Mouse (Mus musculus) small intestine, adult 2 months (tissue): ENCODE measurements around the gene Bok. TPM values are rescaled to one million over a fixed set of nuclear protein-coding genes. Genes with fewer than 3 reads are reported as not detected.
A peak's percentile ranks its signal among the peaks of the same experiment; 100 is the strongest.

Experiments used
- H3K27ac ChIP-seq: fragments of 200-500 bp; 2 replicates; pipeline ENCODE4 v1.5.1; 2012; ENCODE audit warnings: low read depth, low read length, control low read depth, inconsistent platforms; ENCODE audit not compliant: insufficient read depth
- H3K27me3 ChIP-seq: fragments of 200-500 bp; 2 replicates; pipeline ENCODE4 v1.6.1; 2012; ENCODE audit warnings: mild to moderate bottlenecking, moderate library complexity, low read length, inconsistent platforms; ENCODE audit not compliant: control insufficient read depth, insufficient read depth
- H3K36me3 ChIP-seq: fragments of 200-500 bp; 2 replicates; pipeline ENCODE4 v1.6.1; 2012; ENCODE audit warnings: mild to moderate bottlenecking, low read length, control low read depth, inconsistent platforms; ENCODE audit not compliant: control insufficient read depth, insufficient read depth
- H3K4me1 ChIP-seq: fragments of 200-500 bp; 2 replicates; pipeline ENCODE4 v1.6.1; 2012; ENCODE audit warnings: low read length, inconsistent platforms, mixed read lengths; ENCODE audit not compliant: control insufficient read depth, insufficient read depth, insufficient read length
- H3K4me3 ChIP-seq: fragments of 200-500 bp; 2 replicates; pipeline ENCODE4 v1.5.1; 2012; ENCODE audit warnings: low read depth, mild to moderate bottlenecking, control low read depth, inconsistent platforms, low read length, moderate library complexity
- CTCF ChIP-seq: fragments of 200-500 bp; IDR thresholded peaks from 2 replicates; pipeline ENCODE4 v1.5.1; 2012; ENCODE audit warnings: low read depth, mild to moderate bottlenecking, control low read depth, inconsistent platforms, low read length, moderate library complexity, mixed read lengths; ENCODE audit not compliant: insufficient replicate concordance, insufficient read length; ENCODE audit errors: extremely low read depth
- POLR2A ChIP-seq: fragments of 200-500 bp; IDR thresholded peaks from 2 replicates; pipeline ENCODE4 v1.6.1; 2012; ENCODE audit warnings: low read depth, mild to moderate bottlenecking, control low read depth, inconsistent platforms, low read length, moderate library complexity
- WGBS: fragments of 180-500 bp; shearing (Covaris S2); methylation state at CpG from one replicate; pipeline ENCODE4 v1.1.7; 2018; 5-methylcytosine and 5-hydroxymethylcytosine counted together
- polyA plus RNA-seq: library from polyadenylated mRNA; depleted of rRNA; stranded (reverse); fragments of >200 nt; gene quantifications from 2 replicates; pipeline ENCODE4 v1.2.3, GENCODE M21; 2012; rRNA removed

The Bok gene
- 57.1 and 106 TPM in 2 replicates for polyA plus RNA-seq

DNA sequence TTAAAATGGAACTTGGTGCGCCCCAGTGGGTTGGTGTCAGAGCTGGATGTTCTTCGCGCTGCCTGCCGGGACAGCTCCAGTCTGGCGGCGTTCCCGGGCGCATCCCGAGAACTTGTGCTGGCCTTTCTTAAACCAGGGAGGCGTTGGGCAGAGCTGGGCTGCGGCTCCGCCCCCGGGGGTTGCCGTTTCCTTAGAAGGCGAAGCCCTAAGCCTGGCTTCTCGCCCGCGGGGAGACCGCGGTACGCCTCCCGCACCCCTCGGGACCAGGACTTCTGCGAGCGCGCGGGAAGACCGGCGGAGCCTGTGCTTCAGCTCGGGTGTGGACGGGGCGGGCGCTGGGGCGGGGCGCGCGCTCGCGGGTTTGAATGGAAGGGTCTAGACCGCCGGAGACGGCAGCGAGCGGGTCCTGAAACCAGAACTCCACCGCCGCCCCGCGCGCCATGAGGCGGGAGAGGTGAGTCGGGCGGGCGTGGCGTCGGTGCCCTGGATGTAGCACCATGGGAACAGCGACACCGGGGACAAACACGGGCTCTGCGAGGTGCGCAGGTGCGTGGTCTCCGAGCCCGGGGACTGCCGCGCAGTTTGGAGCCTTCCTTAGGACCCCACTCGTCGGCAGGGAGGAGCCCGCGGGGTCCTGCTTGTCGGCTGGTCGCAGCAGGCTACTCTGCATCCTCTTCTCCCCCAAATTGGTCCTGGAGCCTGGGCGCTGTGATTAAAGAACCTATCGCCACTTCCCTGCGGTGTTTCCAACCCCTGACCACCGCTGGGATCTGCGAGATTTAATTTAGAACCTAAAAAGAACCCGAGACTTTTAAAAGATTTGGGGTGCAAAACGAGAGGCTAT is at the start of gene Bok:
Gene Bok (plus strand): TSS at position 260 of the 844 bp plus-strand sequence.
- Histone ChIP-seq H3K36me3 (no peaks in the 10 kb centered on the region), H3K27me3 (no peaks in the 10 kb centered on the region), H3K4me1 (peaks cover 21% of the 10 kb centered on the region), H3K4me3 (peak within 1 kb of the TSS; percentile 63), H3K27ac (peak within 1 kb of the TSS; percentile 37; the same call in 1 of the 2 replicates)
- WGBS: under 1% methylated on average over 78 of the region's 78 CpGs
- TF ChIP-seq CTCF: no peak
- 0 out of 2 replicates have a peak, but pooled peaks have one; percentile 30 for TF ChIP-seq POLR2A

DNA sequence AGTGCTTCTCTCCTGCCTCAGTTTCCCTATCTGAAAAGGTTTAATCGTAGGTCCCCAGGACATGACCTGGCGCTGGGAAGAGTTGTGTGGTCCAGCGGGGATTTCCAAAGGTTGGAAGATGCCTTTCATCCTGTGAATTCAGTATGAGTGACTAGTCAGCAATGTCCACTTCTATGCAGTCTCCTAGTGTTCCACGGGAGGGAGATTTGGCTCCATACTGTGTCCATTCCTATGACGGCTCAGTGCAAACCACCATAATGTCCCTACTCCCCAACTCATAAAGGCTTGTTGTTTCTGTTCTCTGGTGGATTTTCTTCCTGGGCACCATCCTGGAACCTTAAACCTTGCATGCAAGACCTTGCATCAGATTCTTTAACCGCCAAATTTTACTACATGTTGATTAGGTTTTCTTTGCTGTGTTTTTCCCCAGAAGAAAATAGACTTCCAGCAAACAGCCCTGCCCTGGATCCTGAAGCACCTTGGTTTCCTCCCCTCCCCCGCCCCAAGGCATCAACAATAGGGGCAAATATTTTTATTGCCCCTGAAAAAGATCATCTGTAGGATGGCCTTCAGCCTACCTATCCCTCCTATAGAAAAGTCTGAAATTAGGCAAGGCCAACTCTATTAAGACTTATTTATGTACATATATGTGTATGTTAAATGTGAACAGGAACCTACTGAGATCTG is 49.1 kb upstream of the Bok start:
- Histone ChIP-seq H3K4me1 (peaks cover 12% of the 10 kb centered on the region; the same call in 1 of the 2 replicates), H3K27ac (peak overlapping the region; percentile 70), H3K36me3 (peaks cover 4% of the 10 kb centered on the region), H3K4me3 (peak overlapping the region; percentile 64), H3K27me3 (no peaks in the 10 kb centered on the region)
- no peak for TF ChIP-seq CTCF
- TF ChIP-seq POLR2A: no peak
- 20% methylated on average over 7 of the region's 7 CpGs for WGBS

DNA sequence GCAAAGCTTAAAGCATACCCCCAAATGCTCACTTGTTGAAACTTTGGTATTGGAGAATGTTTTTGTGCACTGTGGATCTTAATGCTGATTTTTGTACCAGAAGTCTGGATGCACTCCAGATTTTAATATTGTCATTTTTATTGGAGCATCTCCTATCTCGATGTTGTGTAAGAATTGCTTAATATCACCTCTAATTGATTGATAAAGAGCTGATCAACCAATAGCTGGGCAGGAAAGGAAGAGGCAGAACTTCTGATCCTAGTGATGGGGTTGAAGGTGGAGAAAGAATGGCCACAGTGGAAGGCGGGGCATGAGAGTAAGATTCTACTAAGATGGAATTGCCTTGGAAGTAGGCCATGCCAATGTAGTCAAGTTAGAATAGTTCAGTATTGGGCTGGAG is 43.5 kb upstream of the Bok start:
- Histone ChIP-seq H3K4me3 (no peak overlapping the region), H3K27ac (peak overlapping the region; percentile 22; the same call in 1 of the 2 replicates), H3K4me1 (peaks cover 5% of the 10 kb centered on the region; the same call in 1 of the 2 replicates), H3K27me3 (no peaks in the 10 kb centered on the region), H3K36me3 (peaks cover 2% of the 10 kb centered on the region; the same call in 1 of the 2 replicates)
- TF ChIP-seq POLR2A: no peak
- WGBS: 48% methylated on average over 2 of the region's 2 CpGs

DNA sequence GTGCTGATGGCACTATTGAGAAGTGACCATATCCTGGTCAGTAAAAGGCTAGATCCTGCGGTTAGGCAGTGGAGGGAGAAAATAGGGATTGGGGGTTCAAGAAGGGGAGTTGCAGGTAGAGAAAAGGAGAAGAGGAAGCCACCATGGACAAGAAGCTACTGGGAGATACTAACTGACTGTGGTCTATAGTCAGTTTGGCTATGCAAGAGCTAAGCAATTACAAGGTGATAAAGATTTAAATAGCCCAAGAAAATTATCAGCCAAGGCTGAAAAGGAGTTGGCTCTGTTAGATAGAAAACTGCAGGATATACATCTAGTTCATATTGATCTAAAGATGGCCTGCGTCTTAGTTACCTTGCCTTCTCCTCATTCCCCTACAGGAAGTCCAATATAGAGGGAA is 42.8 kb upstream of the Bok start:
- H3K27ac ChIP-seq: peak overlapping the region; percentile 59; the same call in 1 of the 2 replicates
- peaks cover 5% of the 10 kb centered on the region; the same call in 1 of the 2 replicates for H3K4me1 ChIP-seq
- no peak overlapping the region for H3K4me3 ChIP-seq
- 95% methylated on average over 2 of the region's 2 CpGs for WGBS
- peaks cover 2% of the 10 kb centered on the region; the same call in 1 of the 2 replicates for H3K36me3 ChIP-seq
- TF ChIP-seq POLR2A: no peak
- no peak for TF ChIP-seq CTCF
- H3K27me3 ChIP-seq: no peaks in the 10 kb centered on the region

DNA sequence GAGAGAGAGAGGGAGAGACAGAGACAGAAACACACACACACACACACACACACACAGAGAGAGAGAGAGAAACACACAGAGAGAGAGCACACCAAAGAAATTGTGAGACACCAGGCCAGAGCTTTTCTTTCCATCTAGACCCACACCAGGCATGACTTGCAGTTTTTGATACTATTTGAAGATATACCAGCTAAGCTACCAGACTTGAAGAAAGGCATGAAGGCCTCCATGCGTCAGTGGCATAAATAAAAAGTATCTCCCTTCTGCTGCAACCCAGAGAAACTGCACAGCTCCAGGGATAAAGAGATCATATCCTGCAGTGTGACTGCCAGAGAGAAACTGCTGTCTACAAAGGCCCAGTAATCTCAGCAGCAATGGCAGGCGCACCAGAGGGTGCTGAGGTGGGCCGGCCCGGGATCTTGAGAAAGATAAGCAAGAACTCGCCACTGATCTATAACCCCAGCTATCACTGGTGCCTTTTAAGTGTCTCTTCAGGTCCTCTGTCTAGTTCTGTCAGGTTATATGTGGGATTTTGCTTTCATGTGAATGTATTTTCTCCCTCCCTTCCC is 35.8 kb upstream of the Bok start:
- 75% methylated on average over 5 of the region's 5 CpGs for WGBS
- H3K27ac ChIP-seq: no peak overlapping the region
- H3K36me3 ChIP-seq: 0 out of 2 replicates have a peak, but pooled peaks cover 2% of the 10 kb centered on the region
- TF ChIP-seq POLR2A: no peak
- no peak for TF ChIP-seq CTCF
- H3K4me3 ChIP-seq: no peak overlapping the region
- H3K4me1 ChIP-seq: peaks cover 3% of the 10 kb centered on the region; the same call in 1 of the 2 replicates
- H3K27me3 ChIP-seq: no peaks in the 10 kb centered on the region

DNA sequence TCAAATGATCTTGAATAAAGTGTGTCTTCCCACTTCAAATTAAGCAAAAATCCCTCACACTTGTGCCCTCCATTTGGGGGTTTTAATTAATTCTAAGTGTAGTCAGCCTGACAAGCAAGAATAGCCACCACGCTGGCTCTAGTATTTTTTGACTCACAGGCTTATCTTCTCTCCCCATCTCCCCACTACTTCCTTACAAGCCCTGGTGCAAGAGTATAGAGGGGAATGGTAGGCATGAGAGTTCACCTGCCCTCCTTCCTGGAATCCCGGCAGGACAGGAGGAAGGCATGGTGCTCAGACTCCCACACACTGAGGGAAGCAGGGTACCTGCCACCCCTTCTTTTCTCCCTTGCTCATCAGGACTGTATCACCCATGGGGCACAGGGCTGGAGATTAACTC is 31.2 kb upstream of the Bok start:
- 16% methylated on average over 2 of the region's 2 CpGs for WGBS
- Histone ChIP-seq H3K27ac (peak overlapping the region; percentile 100), H3K4me1 (peaks cover 8% of the 10 kb centered on the region; the same call in 1 of the 2 replicates), H3K4me3 (peak overlapping the region; percentile 53), H3K36me3 (no peaks in the 10 kb centered on the region), H3K27me3 (no peaks in the 10 kb centered on the region)
- TF ChIP-seq CTCF: no peak
- TF ChIP-seq POLR2A: no peak

DNA sequence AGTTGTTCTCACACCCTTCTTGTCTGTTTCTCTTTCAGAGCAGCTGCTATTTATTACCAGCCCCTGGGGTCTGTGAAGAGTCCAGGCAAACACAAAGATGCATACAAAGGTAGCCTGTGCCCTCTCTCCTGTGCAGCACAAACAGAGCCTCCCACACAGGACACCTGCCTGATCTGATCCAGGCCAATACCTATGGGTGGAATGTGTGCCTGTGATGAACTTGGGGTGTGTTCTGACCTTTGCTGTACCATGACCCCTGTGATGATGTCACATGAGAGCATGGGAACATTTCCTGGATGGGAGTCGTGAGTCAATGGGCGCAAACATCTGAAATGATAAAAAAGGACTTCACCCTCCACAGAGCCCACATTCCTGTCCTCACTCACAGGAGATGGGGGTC is 30.7 kb upstream of the Bok start:
- 17% methylated on average over 2 of the region's 2 CpGs for WGBS
- Histone ChIP-seq H3K4me3 (no peak overlapping the region), H3K27ac (peak overlapping the region; percentile 100), H3K27me3 (no peaks in the 10 kb centered on the region), H3K36me3 (no peaks in the 10 kb centered on the region), H3K4me1 (peaks cover 9% of the 10 kb centered on the region; the same call in 1 of the 2 replicates)
- TF ChIP-seq CTCF (no peak), POLR2A (no peak; the same call in 1 of the 2 replicates)
